Mouse (Mus musculus) 3134 (cell line): ENCODE data around the gene Gnb1l.
"Not testable (repeated sequence)": the region's sequence is repeated elsewhere in the genome, so short reads cannot be mapped to it uniquely, and the experiment has no call there.

Experiments used
- DNase-seq: peaks from one replicate; pipeline ENCODE4 v3.0.0-alpha.2; 2011; ENCODE audit warnings: low spot score; ENCODE audit not compliant: insufficient read length; ENCODE audit errors: extremely low read depth

Gnb1l gene

DNA sequence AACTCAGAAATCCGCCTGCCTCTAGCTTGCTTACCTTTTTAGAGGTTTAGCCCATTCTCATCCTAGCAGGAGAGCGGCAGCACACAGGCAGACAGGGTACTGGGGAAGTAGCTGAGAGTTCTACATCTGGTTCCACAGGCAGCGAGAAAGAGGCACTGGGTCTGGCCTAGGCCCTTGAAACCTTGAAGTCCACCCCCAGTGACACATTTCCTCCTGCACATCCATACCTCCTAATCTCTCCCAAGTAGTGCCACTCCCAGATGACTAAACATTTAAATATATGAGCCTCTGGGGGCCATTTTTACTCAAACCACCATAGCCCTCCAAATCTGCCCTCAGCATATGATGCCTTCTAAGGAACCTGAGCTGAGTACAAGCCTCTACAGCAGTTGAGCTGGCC, 16.1 kb upstream of the Gnb1l start:
- no peak for DNase-seq

DNA sequence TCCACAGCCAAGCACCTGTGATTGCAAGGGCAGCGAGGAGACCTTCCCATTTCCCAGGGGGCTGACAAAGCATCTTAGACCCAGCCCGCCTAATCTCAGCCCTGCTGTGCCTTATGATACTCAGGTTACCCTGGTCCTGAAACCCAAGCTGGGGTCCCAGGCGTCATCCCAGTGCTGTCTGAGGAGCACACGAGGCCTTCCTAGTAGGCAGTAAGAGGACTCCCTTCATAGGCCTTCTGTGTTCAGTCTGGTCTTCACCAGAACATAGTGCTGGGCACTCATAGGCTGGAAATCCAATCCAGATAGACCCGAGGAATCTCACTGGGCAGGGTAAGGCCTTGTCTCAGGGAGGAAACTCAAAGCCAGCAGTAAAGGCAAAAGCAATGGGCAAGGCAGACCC, 14.7 kb upstream of the Gnb1l start:
- DNase-seq = no peak

DNA sequence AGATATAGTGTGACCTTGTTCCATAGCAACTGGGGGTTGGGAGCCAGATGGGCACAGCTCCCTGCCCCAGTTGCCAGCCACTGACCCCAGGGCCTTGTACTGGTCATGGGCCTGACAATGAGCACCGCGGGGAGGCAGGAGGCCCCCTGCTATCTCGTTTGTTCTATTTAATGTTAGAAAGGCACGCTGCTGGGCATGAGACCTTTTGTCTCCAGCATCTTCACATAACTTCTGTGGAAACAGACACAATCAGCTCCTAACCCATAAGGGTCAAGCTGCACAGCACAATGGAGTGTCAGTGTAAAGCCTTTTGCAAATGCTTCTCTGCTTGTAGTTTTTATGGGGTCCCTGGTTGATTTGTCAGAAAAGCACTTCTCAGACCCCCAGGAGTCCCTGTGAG, 14.1 kb upstream of the Gnb1l start:
- no peak for DNase-seq

DNA sequence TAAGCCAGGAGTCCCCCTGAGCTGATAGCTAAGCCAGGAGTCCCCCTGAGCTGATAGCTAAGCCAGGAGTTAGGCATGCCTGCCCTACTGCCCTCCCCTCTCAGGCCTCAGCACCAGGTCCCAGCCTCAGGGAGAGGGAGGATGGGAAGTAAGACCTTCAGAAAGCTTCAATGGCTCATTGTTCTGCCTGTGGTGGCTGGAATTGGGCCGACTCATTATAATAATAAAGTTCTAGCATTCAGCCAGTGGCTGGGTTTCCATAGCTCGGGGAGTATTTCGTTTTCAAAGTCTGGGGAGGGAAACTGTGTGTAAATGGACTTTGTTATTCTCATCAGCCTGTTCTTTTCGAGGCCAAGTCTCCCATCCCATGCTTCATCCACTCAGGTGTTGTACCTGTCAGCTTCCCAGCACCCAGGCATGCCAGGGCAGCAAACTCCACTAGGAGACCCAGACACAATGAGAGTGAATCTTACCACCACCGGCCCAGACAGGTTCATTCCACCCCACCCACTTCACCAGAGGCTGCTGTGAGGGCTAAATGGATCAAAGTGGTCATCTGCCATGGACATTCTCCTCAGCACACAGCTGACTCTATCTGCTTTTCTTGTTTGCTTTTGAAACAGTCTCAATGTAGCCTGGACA, 13.6 kb upstream of the Gnb1l start:
- DNase-seq = no peak

DNA sequence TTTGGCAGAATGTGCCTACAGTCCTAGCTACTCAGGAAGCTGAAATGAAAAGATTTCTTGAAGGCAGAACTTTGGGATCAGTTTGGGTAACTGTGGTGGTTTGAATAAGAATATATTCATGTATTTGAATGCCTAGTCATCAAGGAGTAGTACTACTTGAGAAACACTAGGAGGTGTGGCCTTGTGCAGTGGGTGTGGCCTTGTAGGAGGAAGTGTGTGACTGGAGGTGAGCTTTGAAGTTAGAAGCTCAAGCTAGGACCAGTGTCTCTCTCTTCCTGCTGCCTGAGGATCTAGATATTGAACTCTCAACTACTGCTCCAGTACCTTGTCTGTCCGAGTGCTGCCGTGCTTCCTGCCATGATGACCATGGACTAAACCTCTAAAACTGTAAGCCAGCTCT, 12.4 kb upstream of the Gnb1l start:
- no peak for DNase-seq

DNA sequence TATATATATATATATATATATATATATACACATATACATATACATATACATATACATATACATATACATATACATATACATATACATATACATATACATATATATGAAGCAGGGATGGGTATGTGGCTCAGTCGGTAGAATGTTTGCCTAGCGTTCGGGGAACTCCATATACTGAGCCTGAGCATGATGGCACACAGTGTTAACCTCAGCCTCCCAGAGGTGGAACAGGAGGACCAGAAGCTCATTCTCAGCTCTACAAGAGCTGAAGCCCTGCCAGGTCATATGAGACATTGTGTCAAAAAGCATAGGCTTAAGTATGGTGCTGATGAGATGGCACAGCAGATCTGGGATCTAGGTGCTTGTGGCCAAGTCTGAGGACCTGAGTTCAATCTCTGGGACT, 8.2 kb upstream of the Gnb1l start:
- DNase-seq = no peak

DNA sequence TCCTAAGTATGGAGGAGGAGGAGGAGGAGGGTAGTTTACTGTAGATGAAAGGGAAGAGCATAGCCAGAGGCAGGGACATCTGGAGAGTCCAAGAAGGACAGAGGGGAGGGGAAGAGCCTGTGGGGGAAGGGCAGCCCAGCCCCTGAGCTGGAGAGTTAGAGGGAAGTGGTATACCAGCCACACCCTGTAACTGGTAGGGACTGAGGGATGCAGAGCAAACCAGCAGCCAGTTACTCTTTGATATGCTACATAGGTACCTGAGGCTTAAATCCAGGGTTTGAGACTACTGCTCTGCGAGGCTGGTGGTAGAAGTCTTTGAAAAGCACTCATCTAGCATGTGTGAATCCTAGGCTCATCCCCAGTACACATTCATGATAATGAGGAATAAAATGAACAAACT, 7.6 kb upstream of the Gnb1l start:
- no peak for DNase-seq

DNA sequence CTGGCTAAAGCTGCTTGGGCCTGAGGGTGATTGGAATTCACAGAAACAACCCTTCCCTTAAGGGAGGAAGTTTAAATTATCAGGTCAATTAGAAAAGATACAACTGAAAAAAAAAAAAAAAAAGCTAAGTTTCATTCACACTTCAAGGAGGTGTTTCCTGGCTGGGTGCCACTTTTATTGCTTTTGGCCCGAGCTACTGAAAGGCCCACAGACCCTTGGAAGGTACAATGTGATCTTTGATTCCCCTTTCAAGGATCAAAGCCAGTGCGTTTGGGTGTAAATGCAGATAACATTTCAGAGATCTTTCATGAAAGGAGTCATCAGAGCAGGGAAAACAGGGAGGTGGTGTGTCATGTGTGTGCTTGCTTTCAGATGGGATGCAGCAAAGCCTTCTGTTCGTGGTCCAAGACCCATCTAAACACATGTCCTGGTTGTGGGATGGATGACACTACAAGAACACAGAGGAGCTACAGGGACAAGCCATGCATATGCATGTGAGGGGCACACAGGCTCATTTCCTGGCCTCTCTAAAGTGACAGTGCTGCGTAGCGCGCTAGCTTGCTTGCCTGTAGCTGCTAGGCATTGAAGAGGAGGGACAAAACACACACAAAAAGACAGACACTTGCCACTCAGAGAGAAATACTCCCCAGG, 523 bp upstream of the Gnb1l start:
- no peak for DNase-seq

DNA sequence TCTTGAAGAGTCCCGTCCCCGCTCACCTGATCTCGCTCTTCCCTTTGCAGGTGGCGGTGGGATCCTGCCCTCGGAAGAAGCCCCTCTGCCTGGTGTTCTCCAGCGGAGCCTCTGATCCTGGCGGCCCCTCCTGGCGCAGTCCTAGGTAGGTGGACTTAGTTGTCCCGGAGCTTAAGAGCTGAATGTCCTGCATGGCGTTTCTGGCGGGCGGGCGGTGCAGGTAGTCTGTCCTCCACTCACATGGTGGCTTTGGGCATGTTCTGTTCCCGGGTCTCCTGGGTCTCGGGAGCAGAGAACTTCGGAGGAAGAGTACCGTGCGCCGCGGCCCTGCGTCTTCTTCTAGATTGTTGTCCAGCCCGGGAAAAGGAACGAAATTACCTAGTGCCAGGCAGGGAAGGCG, 483 bp downstream of the Gnb1l start:
- no peak for DNase-seq

DNA sequence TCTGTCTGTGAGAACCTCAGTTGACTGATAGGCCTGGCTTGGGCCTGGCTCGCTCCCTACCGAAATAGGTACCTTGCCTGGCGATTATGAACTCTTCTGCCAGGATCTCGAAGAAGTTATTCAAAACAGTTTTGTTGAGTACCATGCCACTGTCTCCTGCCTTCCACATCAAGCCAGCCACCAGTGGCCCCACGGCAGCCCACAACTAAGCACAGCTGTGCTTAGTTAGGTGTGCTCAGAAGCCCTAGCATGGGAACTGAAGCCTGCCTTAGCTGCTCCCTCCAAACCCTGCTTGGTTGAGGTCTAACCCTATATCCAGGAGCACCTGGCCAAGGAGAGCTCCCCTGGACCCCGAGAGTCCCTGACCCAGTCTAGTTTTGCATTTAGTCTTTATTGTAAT, 3.0 kb downstream of the Gnb1l start:
- DNase-seq = no peak

DNA sequence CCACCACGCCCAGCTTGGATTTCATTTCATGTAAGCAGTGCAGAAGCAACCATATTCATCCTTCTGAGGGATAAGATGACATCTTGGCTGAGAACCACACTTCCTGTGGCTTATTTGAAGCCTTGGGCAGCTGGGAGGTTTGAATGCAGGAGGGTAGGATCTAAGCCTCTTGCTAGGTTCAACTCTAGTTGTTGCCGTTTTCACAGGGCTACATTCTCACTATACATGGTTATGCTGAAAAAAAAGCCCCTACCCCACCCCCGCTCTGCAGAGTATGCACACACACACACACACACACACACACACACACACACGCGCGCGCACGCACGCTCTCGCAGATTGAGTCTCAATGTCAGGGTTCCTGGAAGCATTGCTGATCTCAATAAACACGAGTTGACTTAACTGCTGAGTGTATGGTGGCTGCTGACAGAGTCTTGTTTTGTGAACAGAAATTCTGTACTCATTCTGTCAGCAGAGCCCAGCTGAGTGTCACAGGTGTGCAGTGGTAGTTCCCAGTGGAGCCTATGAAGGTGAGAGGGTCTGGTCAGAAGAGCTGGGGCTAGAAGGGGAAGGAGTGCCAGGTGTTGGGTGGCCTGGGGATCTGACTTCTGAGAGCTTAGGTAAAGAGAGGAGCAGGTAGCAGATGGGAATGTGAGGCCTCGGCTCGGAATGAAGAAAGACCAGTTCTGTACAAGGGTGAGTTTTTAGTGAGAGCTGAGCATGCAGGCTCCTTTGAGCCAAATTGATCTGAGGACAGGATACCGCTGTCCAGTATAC, 5.2 kb downstream of the Gnb1l start:
- DNase-seq = no peak

DNA sequence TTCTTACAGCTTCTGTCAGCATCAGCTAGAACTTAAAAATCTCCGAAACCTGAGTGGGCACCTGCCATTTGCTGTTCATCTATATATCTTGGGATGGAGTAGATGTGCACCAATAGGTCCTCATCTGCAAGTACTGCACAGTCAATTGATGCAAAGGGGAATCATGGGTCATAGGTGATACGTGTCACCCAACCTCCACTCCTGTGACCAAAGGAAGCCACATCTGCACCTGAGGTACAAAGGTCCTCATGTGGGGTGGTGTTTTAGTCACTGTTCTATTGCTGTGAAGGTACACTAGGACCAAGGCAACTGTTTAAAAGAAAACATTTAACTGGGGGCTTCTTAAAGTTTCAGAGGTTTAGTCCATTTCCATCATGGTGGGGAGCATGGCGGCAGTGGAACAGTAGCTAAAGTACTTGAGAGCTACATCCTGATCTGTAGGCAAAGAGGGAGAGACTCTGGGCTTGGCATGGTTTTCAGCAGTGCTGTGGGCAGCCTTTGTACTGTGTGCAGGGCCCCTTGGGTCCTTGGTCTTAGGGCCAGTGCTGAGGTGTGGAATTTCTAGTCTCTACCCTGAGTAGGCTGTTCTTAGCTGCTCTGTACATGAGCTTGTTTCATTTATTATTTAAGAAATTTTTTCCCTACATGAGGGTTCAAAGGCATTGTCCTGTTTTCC, 8.1 kb downstream of the Gnb1l start:
- no peak for DNase-seq

DNA sequence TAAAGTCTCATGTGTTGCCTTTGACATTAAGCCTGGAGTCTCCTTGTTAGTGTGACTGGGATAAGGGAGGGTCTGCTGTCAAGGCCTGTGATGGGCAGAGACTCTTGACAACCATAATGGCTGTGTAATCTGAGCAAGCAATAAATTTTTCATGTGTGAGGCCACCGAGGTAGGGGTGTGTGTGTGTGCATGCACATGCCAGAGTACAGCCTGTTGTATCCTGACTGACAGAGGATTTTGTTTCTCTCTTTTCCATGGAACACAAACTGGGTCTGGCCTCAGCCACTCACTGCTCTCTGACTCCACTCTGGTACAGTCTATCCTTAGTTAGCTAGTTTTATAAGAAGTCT, 8.7 kb downstream of the Gnb1l start:
- DNase-seq = no peak

DNA sequence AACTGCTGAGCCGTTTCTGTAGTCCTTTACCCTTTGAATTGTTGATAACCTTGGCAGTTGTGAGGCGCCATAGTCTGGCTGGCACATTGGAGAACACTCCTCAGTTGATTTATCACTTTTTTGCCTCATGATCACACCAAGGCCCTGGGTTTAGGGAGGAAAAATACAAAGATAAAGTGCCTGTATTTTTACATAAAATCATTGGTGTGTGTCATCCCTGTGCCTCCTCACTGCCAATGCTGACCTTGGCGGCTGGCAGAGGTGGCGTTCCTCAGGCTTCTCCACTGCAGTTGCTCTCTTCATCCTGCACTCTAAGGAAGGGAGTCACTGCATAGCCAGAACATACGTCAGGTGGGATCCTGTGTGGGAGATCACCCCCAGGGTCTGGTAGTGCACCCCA, 13.2 kb downstream of the Gnb1l start:
- DNase-seq = no peak

DNA sequence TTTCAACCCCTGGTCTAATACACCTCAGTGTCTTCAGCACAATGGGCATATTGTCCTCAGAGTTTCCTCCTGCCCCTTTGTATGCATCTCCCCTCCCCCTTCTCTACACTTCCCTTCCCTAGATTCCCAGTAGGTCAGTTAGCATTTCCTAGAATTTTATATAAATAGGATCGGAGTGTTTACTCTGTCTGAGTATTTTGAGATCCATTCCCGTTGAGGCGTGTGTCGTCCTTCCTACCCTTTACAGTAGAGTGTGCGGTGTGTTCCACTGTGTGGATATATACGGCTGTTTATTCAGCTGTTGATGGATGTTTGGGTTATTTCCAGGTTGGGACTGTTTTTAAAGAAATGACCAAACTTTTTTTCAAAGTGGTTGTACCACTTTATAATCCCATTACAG, 15.0 kb downstream of the Gnb1l start:
- DNase-seq = no peak

DNA sequence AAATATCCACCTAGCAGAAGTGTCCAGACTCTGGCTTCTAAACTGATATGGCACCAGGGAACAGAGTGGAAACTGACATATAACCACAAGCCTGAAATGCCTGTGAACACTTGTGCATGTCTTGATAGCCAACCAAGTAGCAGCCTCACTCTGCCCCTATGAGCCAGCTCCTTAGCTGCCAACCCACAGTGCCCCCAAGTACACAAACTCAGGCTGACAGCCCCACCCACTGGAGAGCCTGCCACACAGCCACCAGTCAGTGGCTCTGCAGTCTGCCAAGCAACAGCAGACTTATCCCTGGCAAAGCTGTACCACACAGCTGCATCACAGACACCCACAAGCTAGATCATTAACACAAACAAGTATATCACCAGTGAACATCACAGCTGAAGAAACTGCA, 19.6 kb downstream of the Gnb1l start:
- no peak for DNase-seq

DNA sequence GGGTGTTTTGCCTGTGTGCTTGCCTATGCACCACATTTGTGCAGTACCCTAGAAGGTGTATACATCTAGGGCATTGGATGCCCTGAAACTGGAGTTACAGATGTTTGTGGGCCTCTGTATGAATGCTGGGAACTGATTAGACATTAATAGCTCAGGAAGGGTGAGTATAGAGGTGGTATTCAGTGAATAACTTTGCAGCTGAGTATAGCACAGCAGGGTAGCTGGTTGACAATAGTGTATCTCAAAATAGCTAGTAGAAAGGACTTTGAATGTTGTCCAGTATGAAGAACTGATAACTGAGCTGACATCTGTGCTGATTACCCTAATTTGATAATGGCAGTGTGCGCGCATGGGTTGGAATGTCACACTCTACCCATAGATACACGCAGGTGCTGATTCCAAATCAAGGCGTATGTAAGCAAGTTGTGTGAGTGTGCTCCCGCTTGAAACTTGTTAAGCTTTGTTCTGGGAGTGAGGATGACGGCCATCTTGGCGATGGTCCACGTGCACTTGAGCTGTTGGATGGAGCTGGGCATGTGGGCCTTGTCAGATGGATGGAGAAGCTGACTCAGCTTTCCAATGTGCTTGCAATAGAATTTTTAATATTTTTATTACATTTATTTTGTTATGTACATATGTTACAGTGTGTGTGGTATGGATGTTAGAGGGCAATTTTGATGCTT, 25.2 kb downstream of the Gnb1l start:
- no peak for DNase-seq

DNA sequence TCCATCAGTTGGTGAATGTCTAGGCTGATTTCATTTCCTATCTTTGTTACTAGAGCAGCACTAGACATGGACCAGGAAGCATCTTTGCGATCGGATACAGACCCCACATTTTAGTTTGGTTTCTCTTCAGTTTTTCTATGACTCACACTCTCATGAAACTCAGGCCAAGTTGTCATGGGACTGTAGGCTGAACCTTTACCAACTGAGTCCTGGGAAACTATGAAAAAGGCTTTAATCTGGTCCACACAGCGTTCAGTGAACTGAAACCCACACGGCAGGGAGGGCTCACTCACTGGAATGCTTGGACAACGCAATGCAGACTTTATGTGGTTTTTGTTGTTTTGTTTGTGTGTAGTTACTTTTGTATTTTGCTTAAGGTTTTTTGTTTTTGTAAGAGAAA, 30.1 kb downstream of the Gnb1l start:
- DNase-seq = no peak

DNA sequence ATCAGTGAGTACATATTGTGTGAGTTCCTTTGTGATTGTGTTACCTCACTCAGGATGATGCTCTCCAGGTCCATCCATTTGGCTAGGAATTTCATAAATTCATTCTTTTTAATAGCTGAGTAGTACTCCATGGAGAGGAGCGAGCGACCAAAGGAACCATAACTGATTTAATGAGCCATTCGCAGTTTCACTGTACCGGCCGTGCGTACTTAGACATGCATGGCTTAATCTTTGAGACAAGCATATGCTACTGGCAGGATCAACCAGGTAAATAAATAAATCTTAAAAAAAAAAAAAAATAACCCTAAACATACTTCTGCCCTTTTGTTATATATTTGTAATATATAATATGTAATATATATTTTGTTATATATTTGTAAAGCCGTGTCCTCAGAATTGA, 34.5 kb downstream of the Gnb1l start:
- DNase-seq = not testable (repeated sequence)

DNA sequence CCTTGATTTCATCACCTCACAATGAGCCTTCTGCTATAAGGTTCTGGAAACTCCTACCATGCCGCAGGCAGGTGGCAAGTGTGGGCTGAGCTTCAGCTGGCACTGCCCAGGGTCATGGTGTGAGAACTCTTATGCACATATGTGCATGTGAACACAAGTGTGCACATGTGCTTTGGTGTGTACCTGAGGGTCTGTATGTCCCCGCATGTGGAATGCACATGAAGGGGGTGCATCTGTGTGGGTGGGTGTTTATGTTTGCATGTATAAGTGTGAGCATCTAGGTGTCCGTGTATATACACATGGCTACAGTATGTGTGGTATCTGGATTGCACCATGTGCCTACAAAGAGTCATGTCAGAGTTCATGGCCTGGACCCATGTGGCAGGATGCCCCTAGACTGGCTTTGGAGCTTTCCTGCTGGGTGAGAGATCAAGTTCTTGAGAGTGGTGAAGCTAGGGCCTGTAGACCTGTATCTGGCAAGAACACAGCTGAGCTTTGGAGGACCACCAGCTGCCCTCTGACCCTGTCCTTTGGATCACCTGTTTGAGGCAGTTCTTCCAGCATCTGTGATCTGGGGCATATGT, 39.0 kb downstream of the Gnb1l start:
- no peak for DNase-seq

DNA sequence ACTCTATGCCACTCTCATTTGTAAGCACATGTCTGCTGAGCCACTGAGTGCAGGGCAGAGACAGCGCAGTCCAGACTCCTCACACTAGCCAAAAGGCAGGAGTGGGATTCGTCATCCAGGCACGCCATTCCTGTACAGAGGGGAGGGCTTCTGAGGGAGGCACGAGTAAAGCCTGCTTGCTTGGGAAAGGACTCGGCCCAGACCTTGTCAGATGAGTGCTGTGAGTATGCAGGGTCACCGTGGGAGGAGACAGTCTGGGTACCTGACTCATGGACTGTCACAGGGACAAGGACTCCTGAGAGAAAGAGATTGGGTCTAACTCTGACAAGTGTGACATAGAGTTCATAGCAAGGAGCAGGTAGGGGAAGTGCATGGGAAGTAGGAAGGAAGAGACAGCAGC, 40.8 kb downstream of the Gnb1l start:
- no peak for DNase-seq
